Mouse (Mus musculus) cerebellum, postnatal 14 days (tissue): ENCODE results near the gene 2810021J22Rik.

ENCODE experiments used
- DNase-seq, 2 experiments: peaks; one replicate each; pipeline ENCODE4 v3.0.0; 2021; ENCODE audit warnings: mixed read lengths in 2 of 2

The 2810021J22Rik gene

DNA sequence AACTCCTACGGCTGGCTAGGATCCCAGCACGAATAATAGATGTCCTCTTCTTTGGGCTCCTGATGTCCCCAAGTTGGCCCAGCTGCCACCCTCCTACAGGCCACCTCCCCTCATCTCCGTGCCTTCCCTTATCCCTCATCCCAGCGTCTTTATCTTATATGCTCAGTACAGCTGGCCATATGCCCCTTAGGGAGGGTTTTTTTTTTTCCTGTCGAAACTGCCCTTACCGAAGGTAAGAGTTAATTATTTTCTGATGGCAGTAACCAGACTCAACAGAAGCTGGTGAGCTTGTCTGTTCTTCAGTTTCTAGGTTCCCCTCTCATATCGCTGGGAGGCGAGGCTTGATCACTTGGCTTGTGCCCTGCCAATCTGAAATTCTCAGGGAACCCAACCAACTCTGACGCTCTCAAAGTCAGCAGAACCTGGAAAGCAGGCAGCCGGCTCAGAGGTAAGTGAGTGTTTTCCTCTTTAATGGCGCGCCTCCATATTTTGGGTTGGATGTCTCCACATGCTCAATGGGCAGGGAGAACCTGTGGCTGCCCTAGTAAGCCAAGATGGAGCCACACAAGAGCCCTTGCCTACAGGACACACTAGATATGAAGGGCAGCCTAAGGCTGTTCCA is 50.8 kb downstream of the 2810021J22Rik start, which contains the start of gene Btnl10:
Gene Btnl10 (plus strand): TSS at position 164 of the 622 bp plus-strand sequence.
- DNase-seq, result no peak

DNA sequence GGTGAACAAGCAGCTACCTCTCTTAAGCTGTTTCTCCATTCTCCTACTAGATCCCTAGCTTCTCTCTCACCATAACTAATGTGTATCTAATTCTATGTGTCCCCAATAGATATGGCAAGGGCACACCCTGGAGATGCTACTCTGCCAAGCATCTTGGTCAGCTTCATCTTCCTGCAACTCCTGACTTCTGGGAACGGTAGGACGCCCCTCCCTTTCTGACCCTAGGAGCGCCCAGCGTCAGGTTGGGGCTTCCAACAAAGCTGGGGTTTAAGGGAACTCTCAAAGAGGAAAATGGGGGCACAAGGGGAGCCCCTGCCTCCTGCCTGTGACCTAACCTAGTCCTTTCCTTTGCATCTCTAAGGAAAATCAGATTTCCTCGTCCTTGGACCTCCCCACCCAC is 51.7 kb downstream of the 2810021J22Rik start:
- no peak for DNase-seq

DNA sequence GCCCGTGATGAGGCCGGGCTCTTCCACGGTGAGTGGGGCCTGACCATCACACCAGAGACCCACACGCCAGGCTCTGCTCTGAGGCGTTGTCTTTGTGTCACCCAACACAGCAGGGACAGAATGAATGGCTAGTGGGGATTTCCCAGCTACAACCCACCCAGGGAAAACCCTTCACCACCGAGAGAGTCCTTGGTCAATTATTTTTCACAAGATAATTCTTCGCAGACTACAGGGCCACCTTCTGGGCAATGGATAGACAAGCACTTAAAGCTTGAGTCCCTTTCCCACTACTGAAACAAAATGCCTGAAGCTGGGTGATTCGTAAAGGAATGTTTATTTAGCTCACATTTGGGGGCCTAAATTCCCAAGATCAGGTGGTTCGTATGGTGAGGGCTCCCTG is 55.4 kb downstream of the 2810021J22Rik start:
- DNase-seq, result no peak

DNA sequence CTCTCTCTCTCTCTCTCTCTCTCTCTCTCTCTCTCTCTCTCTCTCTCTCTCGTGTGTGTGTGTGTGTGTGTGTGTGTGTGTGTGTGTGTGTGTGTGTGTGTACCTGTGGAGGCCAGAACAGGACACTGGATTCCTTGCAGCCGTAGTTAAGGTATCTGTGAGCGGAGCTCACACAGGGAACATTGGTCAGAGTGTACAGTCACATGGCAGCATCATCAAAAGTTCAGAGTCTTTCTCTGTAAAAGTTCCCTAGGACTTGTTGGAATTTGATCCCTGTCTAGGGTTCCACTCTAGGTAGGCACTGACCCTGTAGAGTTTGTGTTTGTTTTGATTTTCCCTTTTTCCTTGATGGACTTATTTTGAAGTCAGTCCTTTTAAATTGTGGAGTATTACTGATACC is 59.6 kb downstream of the 2810021J22Rik start:
- DNase-seq, result no peak

DNA sequence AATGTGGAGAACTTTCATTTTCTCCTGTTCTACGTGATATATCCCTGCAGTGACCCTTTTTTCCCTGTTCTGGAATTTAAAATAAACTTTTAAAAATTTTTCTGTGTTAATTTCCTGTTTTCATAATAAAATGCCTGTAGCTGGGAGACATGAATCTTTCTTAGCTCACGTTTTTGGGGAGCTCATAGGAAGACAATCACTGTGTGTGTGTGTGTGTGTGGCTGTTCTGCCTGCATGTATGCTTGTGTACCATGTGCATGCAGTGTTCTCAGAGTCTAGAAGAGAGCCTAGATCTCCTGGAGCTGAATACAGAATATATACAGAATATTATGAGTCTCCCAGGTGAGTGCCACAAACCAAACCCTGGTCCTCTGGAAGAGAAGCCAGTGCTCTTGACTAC is 60.0 kb downstream of the 2810021J22Rik start:
- DNase-seq, result no peak

DNA sequence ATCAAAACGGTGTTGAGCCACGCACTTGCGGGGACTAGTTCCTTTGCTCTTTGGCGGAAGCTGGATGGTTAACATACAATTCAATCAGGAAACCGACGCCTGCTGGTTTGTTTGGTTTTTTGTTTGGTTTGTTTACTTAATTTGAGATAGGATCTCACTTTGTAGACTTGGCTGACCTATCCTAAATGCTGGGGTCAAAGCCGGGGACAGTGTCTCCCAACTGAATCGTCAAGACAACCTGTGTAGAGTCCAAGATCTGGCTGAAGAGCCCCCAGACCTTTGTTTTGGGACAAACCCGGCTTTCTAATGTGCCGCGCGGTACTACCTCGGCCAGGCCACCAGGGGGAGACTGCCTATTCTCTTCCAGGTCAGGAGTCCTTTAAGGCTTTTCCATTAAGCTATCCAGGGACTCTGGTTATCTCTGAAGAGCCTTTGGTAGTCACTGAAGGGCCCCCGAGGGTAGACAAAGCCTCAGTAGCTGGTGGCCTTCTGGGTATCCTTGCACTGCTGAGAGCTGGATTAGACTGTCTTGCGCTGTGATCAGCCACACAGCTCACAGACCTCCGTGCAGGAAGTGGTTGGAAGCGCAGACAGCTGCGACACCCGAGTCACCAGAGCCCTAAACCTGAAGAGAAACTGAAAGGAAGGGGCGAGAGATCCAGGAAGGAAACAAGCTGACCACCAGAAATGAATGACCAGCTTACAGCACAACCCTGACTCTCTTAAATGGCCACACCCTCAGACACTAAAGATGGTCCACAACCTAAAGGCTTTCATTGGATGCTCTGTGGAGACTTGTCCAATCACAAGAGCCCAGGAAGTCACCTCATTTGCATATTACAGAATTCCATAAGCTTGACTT is 61.0 kb downstream of the 2810021J22Rik start:
- DNase-seq, result peak; percentile 71 to 82

DNA sequence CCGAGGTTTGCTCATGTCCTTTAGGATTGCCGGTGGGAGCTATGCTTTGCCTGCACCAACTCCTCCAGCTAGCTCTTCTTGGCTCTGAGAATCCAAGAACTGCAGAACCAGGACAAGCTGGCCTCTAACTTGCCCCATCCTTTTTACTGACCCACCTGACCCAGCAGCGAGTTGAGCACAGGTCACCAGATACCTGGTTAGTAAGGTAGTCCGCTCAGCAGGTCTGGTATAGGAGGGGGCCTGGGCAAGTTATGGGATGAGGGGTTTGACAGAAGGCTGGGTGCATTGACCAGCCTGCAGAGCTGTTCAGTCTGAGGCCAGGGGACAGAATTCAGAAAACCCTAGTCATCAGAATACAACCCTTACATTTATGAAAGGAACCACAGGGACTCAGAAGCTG is 62.0 kb downstream of the 2810021J22Rik start:
- no peak for DNase-seq

DNA sequence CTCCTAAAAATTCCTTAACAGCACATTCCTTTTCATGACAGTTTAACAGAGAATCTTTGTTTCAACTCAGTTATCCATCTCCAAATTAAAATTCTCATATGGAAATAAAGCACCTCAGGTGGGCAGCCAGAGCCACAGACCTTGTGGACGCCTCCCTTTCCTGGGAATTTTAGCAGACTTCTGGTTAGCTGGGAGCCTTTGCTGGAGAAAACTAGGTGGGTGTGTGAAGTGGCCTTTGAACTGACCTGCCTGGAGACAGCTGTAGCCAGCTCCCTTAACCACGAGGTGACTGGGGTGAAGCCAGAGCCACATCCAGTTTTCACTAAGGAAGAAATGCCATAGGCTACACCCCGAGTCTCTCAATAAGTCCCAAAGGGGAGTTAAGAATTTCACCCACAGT is 62.6 kb downstream of the 2810021J22Rik start:
- DNase-seq, result no peak

DNA sequence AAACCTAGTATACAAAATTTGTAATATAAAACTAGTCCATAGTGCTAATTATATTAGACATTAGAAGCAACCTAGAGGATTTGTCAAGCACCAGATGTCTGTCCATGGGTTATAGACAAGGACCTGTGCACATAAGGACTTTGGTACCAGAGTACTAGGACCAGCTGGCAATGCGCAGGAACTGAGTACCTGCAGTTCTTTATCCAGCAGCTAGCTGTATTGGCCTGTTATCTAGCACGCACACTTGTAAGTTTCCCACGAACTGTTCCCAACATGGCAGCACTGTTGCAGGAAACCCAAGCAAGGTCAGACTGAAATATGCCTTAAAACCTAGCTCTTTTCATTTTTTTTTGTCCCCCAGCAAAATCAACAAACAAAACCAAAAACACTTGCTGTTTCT is 63.2 kb downstream of the 2810021J22Rik start:
- no peak for DNase-seq

DNA sequence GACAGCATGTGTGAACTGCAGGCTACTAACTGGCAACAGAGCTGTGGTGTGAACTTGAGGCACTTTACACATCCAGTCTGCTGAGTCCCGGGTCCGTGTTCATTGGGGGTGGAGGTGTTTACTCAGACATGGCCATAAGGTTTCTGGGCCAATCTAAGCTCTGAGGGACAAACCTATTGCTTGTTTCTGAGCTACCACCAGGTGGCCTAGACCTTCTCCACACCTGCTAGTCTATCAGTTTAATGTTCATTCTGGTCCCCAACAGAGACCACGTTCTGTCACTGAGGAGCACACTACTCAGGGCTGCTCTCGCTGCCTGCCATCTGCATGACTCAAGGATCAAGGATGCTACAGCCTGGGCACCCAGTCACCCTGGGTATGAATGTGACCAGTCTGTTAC is 64.6 kb downstream of the 2810021J22Rik start:
- no peak for DNase-seq
